Mouse (Mus musculus) CH12.LX (cell line): ENCODE results near the gene Smurf2. TPM values are rescaled to one million over a fixed set of nuclear protein-coding genes. Genes with fewer than 3 reads are reported as not detected.

Experiments used
- DNase-seq: peaks from one replicate; pipeline ENCODE4 v3.0.0-alpha.2; 2013; ENCODE audit errors: extremely low read depth
- H3K27ac ChIP-seq: 2 replicates; pipeline ENCODE4 v1.5.1; 2012; ENCODE audit warnings: low read depth, mild to moderate bottlenecking, control low read depth, moderate library complexity; ENCODE audit not compliant: insufficient read depth
- H3K27me3 ChIP-seq: replicated peaks from 2 replicates; pipeline ENCODE3; 2012; ENCODE audit warnings: inconsistent platforms
- H3K36me3 ChIP-seq, 2 experiments: replicated peaks in 1 of 2; 2 replicates each; pipeline versions ENCODE3 to v1.6.1; 2012; ENCODE audit warnings: inconsistent platforms in 1 of 2, low read length in 1 of 2, mild to moderate bottlenecking in 1 of 2, mixed read lengths in 1 of 2, moderate library complexity in 1 of 2; ENCODE audit not compliant: control insufficient read depth in 1 of 2, insufficient read depth in 1 of 2
- H3K4me1 ChIP-seq, 2 experiments: 2 replicates each; pipeline ENCODE4 v1.6.1; 2012; ENCODE audit warnings: inconsistent platforms in 1 of 2, moderate library complexity in 1 of 2; ENCODE audit not compliant: insufficient read depth in 2 of 2, control insufficient read depth in 1 of 2
- H3K4me2 ChIP-seq: 2 replicates; pipeline ENCODE4 v1.6.1; 2012; ENCODE audit warnings: low read depth, mild to moderate bottlenecking, control low read depth; ENCODE audit not compliant: poor library complexity, insufficient read depth, severe bottlenecking
- H3K4me3 ChIP-seq, 3 experiments: fragments of 150-350 bp in 1 of 3; sonication (generic) in 1 of 3; replicated peaks in 1 of 3; 2 replicates each; pipeline versions ENCODE3 to v1.5.1; 2011 to 2012; ENCODE audit warnings: low read depth in 2 of 3, low read length in 2 of 3, mild to moderate bottlenecking in 2 of 3, moderate library complexity in 2 of 3, control low read depth in 1 of 3, improper control_type of control experiment in 1 of 3, inconsistent platforms in 1 of 3, mixed read lengths in 1 of 3; ENCODE audit not compliant: poor library complexity in 1 of 3
- H3K79me2 ChIP-seq: replicated peaks from 2 replicates; pipeline ENCODE4 v1.6.1; 2012; ENCODE audit warnings: mild to moderate bottlenecking, moderate library complexity; ENCODE audit not compliant: control insufficient read depth, poor library complexity, insufficient read depth, severe bottlenecking; ENCODE audit errors: extremely low read depth
- H3K9ac ChIP-seq: 2 replicates; pipeline ENCODE4 v1.6.1; 2012; ENCODE audit warnings: low read depth, mild to moderate bottlenecking, control low read depth, moderate library complexity; ENCODE audit not compliant: insufficient read depth
- H3K9me3 ChIP-seq: replicated peaks from 2 replicates; pipeline ENCODE3; 2012; ENCODE audit warnings: low read length, inconsistent platforms, mixed read lengths
- BHLHE40 ChIP-seq: IDR thresholded peaks from 2 replicates; pipeline ENCODE4 v1.6.1; 2011; ENCODE audit warnings: mild to moderate bottlenecking, low read depth, low read length, improper control_type of control experiment
- CHD1 ChIP-seq: IDR thresholded peaks from 2 replicates; pipeline ENCODE4 v1.6.1; 2012; ENCODE audit warnings: low read depth, low read length, improper control_type of control experiment, inconsistent platforms
- CHD2 ChIP-seq: IDR thresholded peaks from 2 replicates; pipeline ENCODE4 v1.6.1; 2011; ENCODE audit warnings: low read length, improper control_type of control experiment
- CTCF ChIP-seq, 2 experiments: IDR thresholded peaks in 1 of 2; conservative IDR thresholded peaks in 1 of 2; 2 replicates each; pipeline ENCODE4 v1.5.1; 2011 to 2012; ENCODE audit warnings: low read depth in 2 of 2, low read length in 2 of 2, improper control_type of control experiment in 1 of 2, inconsistent platforms in 1 of 2, mild to moderate bottlenecking in 1 of 2, moderate library complexity in 1 of 2
- E2F4 ChIP-seq: IDR thresholded peaks from 2 replicates; pipeline ENCODE4 v1.6.1; 2011; ENCODE audit warnings: low read depth, low read length, improper control_type of control experiment; ENCODE audit not compliant: insufficient replicate concordance
- ELF1 ChIP-seq: IDR thresholded peaks from 2 replicates; pipeline ENCODE4 v1.6.1; 2014; ENCODE audit warnings: low read depth, mild to moderate bottlenecking, inconsistent platforms, low read length, improper control_type of control experiment
- EP300 ChIP-seq: IDR thresholded peaks from 2 replicates; pipeline ENCODE4 v1.6.1; 2011; ENCODE audit warnings: low read length, improper control_type of control experiment
- ETS1 ChIP-seq: conservative IDR thresholded peaks from 2 replicates; pipeline ENCODE4 v1.6.1; 2012; ENCODE audit warnings: low read depth, mild to moderate bottlenecking, inconsistent platforms, low read length, improper control_type of control experiment, moderate library complexity
- HCFC1 ChIP-seq: IDR thresholded peaks from 2 replicates; pipeline ENCODE4 v1.6.1; 2012; ENCODE audit warnings: low read depth, mild to moderate bottlenecking, inconsistent platforms, low read length, improper control_type of control experiment
- IRF4 ChIP-seq: IDR thresholded peaks from 2 replicates; pipeline ENCODE4 v1.6.1; 2014; ENCODE audit warnings: low read depth, mild to moderate bottlenecking, inconsistent platforms, low read length, improper control_type of control experiment
- JUN ChIP-seq: IDR thresholded peaks from 2 replicates; pipeline ENCODE4 v1.6.1; 2011; ENCODE audit warnings: low read depth, mild to moderate bottlenecking, low read length, improper control_type of control experiment, moderate library complexity; ENCODE audit not compliant: insufficient read depth
- JUND ChIP-seq: conservative IDR thresholded peaks from 2 replicates; pipeline ENCODE4 v1.6.1; 2011; ENCODE audit warnings: low read depth, low read length, improper control_type of control experiment
- KAT2A ChIP-seq: IDR thresholded peaks from 2 replicates; pipeline ENCODE4 v1.6.1; 2012; ENCODE audit warnings: low read length, improper control_type of control experiment, inconsistent platforms; ENCODE audit not compliant: insufficient replicate concordance
- MEF2A ChIP-seq: IDR thresholded peaks from 2 replicates; pipeline ENCODE4 v1.6.1; 2014; ENCODE audit warnings: low read depth, mild to moderate bottlenecking, inconsistent platforms, low read length, improper control_type of control experiment, borderline replicate concordance
- MXI1 ChIP-seq: IDR thresholded peaks from 2 replicates; pipeline ENCODE4 v1.6.1; 2011; ENCODE audit warnings: mild to moderate bottlenecking, low read depth, low read length, improper control_type of control experiment
- NRF1 ChIP-seq: IDR thresholded peaks from 2 replicates; pipeline ENCODE4 v1.6.1; 2014; ENCODE audit warnings: low read depth, mild to moderate bottlenecking, inconsistent platforms, low read length, improper control_type of control experiment, moderate library complexity
- POLR2A ChIP-seq: IDR thresholded peaks from 2 replicates; pipeline ENCODE4 v1.6.1; 2011; ENCODE audit warnings: low read depth, mild to moderate bottlenecking, improper control_type of control experiment, low read length
- POLR2AphosphoS2 ChIP-seq: IDR thresholded peaks from 2 replicates; pipeline ENCODE4 v1.6.1; 2011; ENCODE audit warnings: low read depth, low read length, improper control_type of control experiment
- RAD21 ChIP-seq: IDR thresholded peaks from 2 replicates; pipeline ENCODE4 v1.6.1; 2011; ENCODE audit warnings: low read depth, mild to moderate bottlenecking, low read length, improper control_type of control experiment, moderate library complexity
- RCOR1 ChIP-seq: conservative IDR thresholded peaks from 2 replicates; pipeline ENCODE4 v1.6.1; 2012; ENCODE audit warnings: low read depth, mild to moderate bottlenecking, inconsistent platforms, low read length, improper control_type of control experiment
- SIN3A ChIP-seq: IDR thresholded peaks from 2 replicates; pipeline ENCODE4 v1.6.1; 2012; ENCODE audit warnings: low read length, improper control_type of control experiment, inconsistent platforms
- SMC3 ChIP-seq: IDR thresholded peaks from 2 replicates; pipeline ENCODE4 v1.6.1; 2011; ENCODE audit warnings: low read depth, low read length, improper control_type of control experiment
- TBP ChIP-seq: conservative IDR thresholded peaks from 2 replicates; pipeline ENCODE4 v1.6.1; 2011; ENCODE audit warnings: low read depth, low read length, improper control_type of control experiment
- TCF12 ChIP-seq: IDR thresholded peaks from 2 replicates; pipeline ENCODE4 v1.6.1; 2014; ENCODE audit warnings: low read depth, mild to moderate bottlenecking, inconsistent platforms, low read length, improper control_type of control experiment
- USF1 ChIP-seq: IDR thresholded peaks from 2 replicates; pipeline ENCODE4 v1.6.1; 2014; ENCODE audit warnings: low read depth, mild to moderate bottlenecking, inconsistent platforms, low read length, improper control_type of control experiment
- USF2 ChIP-seq: conservative IDR thresholded peaks from 2 replicates; pipeline ENCODE4 v1.6.1; 2011; ENCODE audit warnings: low read depth, low read length, improper control_type of control experiment
- ZC3H11A ChIP-seq: IDR thresholded peaks from 2 replicates; pipeline ENCODE4 v1.6.1; 2012; ENCODE audit warnings: low read depth, mild to moderate bottlenecking, inconsistent platforms, low read length, improper control_type of control experiment
- ZKSCAN1 ChIP-seq: IDR thresholded peaks from 2 replicates; pipeline ENCODE4 v1.6.1; 2012; ENCODE audit warnings: low read depth, inconsistent platforms, low read length, improper control_type of control experiment, borderline replicate concordance
- ZMIZ1 ChIP-seq: IDR thresholded peaks from 2 replicates; pipeline ENCODE4 v1.6.1; 2012; ENCODE audit warnings: low read depth, mild to moderate bottlenecking, inconsistent platforms, low read length, improper control_type of control experiment
- ZNF384 ChIP-seq: IDR thresholded peaks from 2 replicates; pipeline ENCODE4 v1.6.1; 2012; ENCODE audit warnings: low read depth, low read length, improper control_type of control experiment, inconsistent platforms
- dilution Hi-C: fragments of 300-500 bp; cut with MboI; formaldehyde crosslinking; loops from 2 replicates; pipeline ENCODE4 v1.14.3; 2020; ENCODE audit warnings: low sequenced_read_pairs; ENCODE audit not compliant: extremely low pct_unique_long_range_greater_than_20kb, extremely low pct_ligation_motif_present
- in situ Hi-C: fragments of 300-500 bp; cut with MboI; formaldehyde crosslinking; loops from 3 replicates; pipeline ENCODE4 v1.14.3; 2019; ENCODE audit warnings: low sequenced_read_pairs, low pct_ligation_motif_present, low pct_unique_long_range_greater_than_20kb, mixed read lengths
- polyA plus RNA-seq: library from polyadenylated mRNA; unstranded; fragments of >175 nt; gene quantifications from 2 replicates; pipeline ENCODE4 v1.2.1, GENCODE M21; 2012; ENCODE audit warnings: low read depth; ENCODE audit not compliant: insufficient read length
- total RNA-seq, 2 experiments: library from RNA; depleted of rRNA; stranded (reverse); fragments of 300-350 nt in 1 of 2; fragments of >200 nt in 1 of 2; gene quantifications; 2 replicates each; pipeline ENCODE4 v1.2.3; 2012 to 2014

Smurf2 gene
- total and polyA plus RNA-seq, 3 experiments = 10.8 to 13.2 (median 11.3) TPM

- Histone ChIP-seq H3K27me3 (no peaks in the 10 kb centered on the region), H3K27ac (no peak overlapping the region; the same call in 1 of the 2 replicates), H3K9ac (peak overlapping the region; percentile 84), H3K79me2 (peaks cover 42% of the 10 kb centered on the region), H3K36me3 (peaks cover 31 to 61% of the 10 kb centered on the region in 2 experiments), H3K9me3 (no peaks in the 10 kb centered on the region), H3K4me2 (peak overlapping the region; percentile 93), H3K4me3 (peak overlapping the region; percentile 80 to 96 (median 81)), H3K4me1 (peaks cover 0 to 39% of the 10 kb centered on the region in 2 experiments; a peak in 2 of 4 replicates)
- DNase-seq = peak; percentile 54
- no peak for TF ChIP-seq JUN
- TF ChIP-seq TCF12 = no peak
- TF ChIP-seq JUND = no peak
- TF ChIP-seq ETS1 = no peak
- TF ChIP-seq ZNF384 = no peak
- TF ChIP-seq IRF4 = no peak
- no peak for TF ChIP-seq MEF2A
- no peak for TF ChIP-seq ELF1
- no peak for TF ChIP-seq SMC3
- TF ChIP-seq ZMIZ1 = no peak
- no peak for TF ChIP-seq EP300
- dilution Hi-C loops = no loop called here
- in situ Hi-C loops = no loop called here
These were observed 130.9 kb downstream of the Smurf2 start for GRCm38 (mm10) chr11:106789649-106790048.

- DNase-seq = peak; percentile 99
- peak within 1 kb of the TSS; percentile 95 for H3K27ac ChIP-seq
- H3K79me2 ChIP-seq = peaks cover 50% of the 10 kb centered on the region
- H3K9ac ChIP-seq = peak within 1 kb of the TSS; percentile 100
- peaks cover 33 to 61% of the 10 kb centered on the region in 2 experiments for H3K36me3 ChIP-seq
- H3K9me3 ChIP-seq = no peaks in the 10 kb centered on the region
- no peaks in the 10 kb centered on the region for H3K27me3 ChIP-seq
- H3K4me1 ChIP-seq = peaks cover 0 to 46% of the 10 kb centered on the region in 2 experiments; a peak in 2 of 4 replicates
- dilution Hi-C loops (no loop called here), in situ Hi-C loops (no loop called here)
- H3K4me2 ChIP-seq = peak within 1 kb of the TSS; percentile 93
- peak within 1 kb of the TSS; percentile 80 to 97 (median 96) for H3K4me3 ChIP-seq
- TF ChIP-seq CTCF (conservative IDR thresholded peaks at IDR 0.05 in 1 of 2, IDR thresholded peaks at IDR 0.05 in 1 of 2; ENCODE audit: low read depth in 2 of 2, low read length in 2 of 2) = no peak
- TF ChIP-seq E2F4 = no peak
- peak; percentile 93; the same call in 1 of the 2 replicates for TF ChIP-seq KAT2A
- TF ChIP-seq RCOR1 = no peak; the same call in 1 of the 2 replicates
- peak; percentile 95 for TF ChIP-seq USF1
- TF ChIP-seq ETS1 = no peak; the same call in none of the 2 replicates
- TF ChIP-seq ZC3H11A = no peak
- no peak for TF ChIP-seq EP300
- no peak; the same call in 1 of the 2 replicates for TF ChIP-seq MXI1
- TF ChIP-seq BHLHE40 = peak; percentile 93
- peak; percentile 92 for TF ChIP-seq POLR2A
- TF ChIP-seq JUND = no peak
- peak; percentile 89 for TF ChIP-seq ELF1
- no peak for TF ChIP-seq RAD21
- 0 out of 2 replicates have a peak, but pooled peaks have one; percentile 60 for TF ChIP-seq CHD2
- TF ChIP-seq SMC3 = no peak
- peak; percentile 92 for TF ChIP-seq SIN3A
- no peak for TF ChIP-seq ZKSCAN1
- TF ChIP-seq HCFC1 = peak; percentile 82
- no peak for TF ChIP-seq CHD1
- peak; percentile 20; the same call in 1 of the 2 replicates for TF ChIP-seq POLR2AphosphoS2
- TF ChIP-seq TBP = no peak; the same call in 1 of the 2 replicates
- TF ChIP-seq ZMIZ1 = peak; percentile 19; the same call in 1 of the 2 replicates
- TF ChIP-seq NRF1 = peak; percentile 30
- peak; percentile 97 for TF ChIP-seq USF2
These were observed 131.6 kb downstream of the Smurf2 start, which contains the start of the genes Ddx5 and Cep95 for GRCm38 (mm10) chr11:106788775-106789459. Ddx5 (minus strand) TSS chr11:106789185. Cep95 (plus strand) TSS chr11:106789252.
